Mouse (Mus musculus): Measurements from ENCODE around the gene Sult6b1.

GRCm38 (mm10) chr17:78836056-78836455, 70.7 kb downstream of the Sult6b1 start:
- TF ChIP-seq POLR2A (IDR thresholded peaks at IDR 0.05; ENCODE audit: borderline replicate concordance, extremely low read depth, low read depth, low read length) (no peak), CTCF (IDR thresholded peaks at IDR 0.05; ENCODE audit: insufficient read depth, low read length) (no peak)

Measured in lung, adult 2 months (tissue).